Mouse (Mus musculus) midbrain, postnatal 0 days (tissue): ENCODE measurements around the gene Mea1. TPM values are rescaled to one million over a fixed set of nuclear protein-coding genes. Genes with fewer than 3 reads are reported as not detected.
A peak's percentile ranks its signal among the peaks of the same experiment; 100 is the strongest.

Source experiments
- ATAC-seq: fragments of 200-750 bp; cut with Nextera tagmentation; 2 replicates; pipeline ENCODE4 v1.8.0; 2017; ENCODE audit warnings: moderate number of reproducible peaks, mild to moderate bottlenecking, moderate TSS enrichment, moderate library complexity; ENCODE audit not compliant: low FRiP score
- DNase-seq: peaks from one replicate; pipeline ENCODE4 v3.0.0-alpha.2; 2015; ENCODE audit warnings: low spot score
- H3K27ac ChIP-seq: fragments of 300-500 bp; sonication (generic); 2 replicates; pipeline ENCODE4 v1.5.1; 2014; ENCODE audit warnings: low read depth, mild to moderate bottlenecking, low read length, mixed read lengths
- H3K27me3 ChIP-seq: fragments of 300-500 bp; sonication (generic); 2 replicates; pipeline ENCODE4 v1.6.1; 2014; ENCODE audit warnings: low read length, control low read depth, mixed read lengths; ENCODE audit not compliant: insufficient read depth
- H3K36me3 ChIP-seq: fragments of 300-500 bp; sonication (generic); 2 replicates; pipeline ENCODE4 v1.6.1; 2014; ENCODE audit warnings: low read length, control low read depth, mixed read lengths; ENCODE audit not compliant: insufficient read depth
- H3K4me1 ChIP-seq: fragments of 300-500 bp; sonication (generic); 2 replicates; pipeline ENCODE4 v1.6.1; 2014; ENCODE audit warnings: mild to moderate bottlenecking, control low read depth, antibody characterized with exemption, low read length, mixed read lengths; ENCODE audit not compliant: insufficient read depth
- H3K4me2 ChIP-seq: fragments of 300-500 bp; sonication (generic); 2 replicates; pipeline ENCODE4 v1.6.1; 2014; ENCODE audit warnings: low read depth, mild to moderate bottlenecking, low read length, mixed read lengths; ENCODE audit not compliant: poor library complexity, severe bottlenecking
- H3K4me3 ChIP-seq: fragments of 300-500 bp; sonication (generic); 2 replicates; pipeline ENCODE4 v1.5.1; 2014; ENCODE audit warnings: low read depth, mild to moderate bottlenecking, low read length, moderate library complexity
- H3K9ac ChIP-seq: fragments of 300-500 bp; sonication (generic); replicated peaks from 2 replicates; pipeline ENCODE4 v1.6.1; 2014; ENCODE audit warnings: mild to moderate bottlenecking, low read length, moderate library complexity, mixed read lengths; ENCODE audit not compliant: poor library complexity, severe bottlenecking
- H3K9me3 ChIP-seq: fragments of 300-500 bp; sonication (generic); 2 replicates; pipeline ENCODE4 v1.6.1; 2016; ENCODE audit warnings: low read length, control low read depth
- CTCF ChIP-seq: IDR thresholded peaks from 2 replicates; pipeline ENCODE4 v1.5.1; 2016; ENCODE audit warnings: antibody characterized with exemption, mild to moderate bottlenecking
- WGBS: fragments of 180-500 bp; shearing (Covaris S2); extraction: QIAGEN DNeasy Blood & Tissue Kit; methylation state at CpG from one replicate; pipeline ENCODE4 v1.1.7; 2014; 5-methylcytosine and 5-hydroxymethylcytosine counted together
- polyA plus RNA-seq: library from polyadenylated mRNA; unstranded; fragments of >200 nt; fragmentation: Nextera tagmentation; extraction: Ambion mirVana; gene quantifications from 2 replicates; pipeline ENCODE4 v1.2.1, GENCODE M21; 2015
- total RNA-seq: library from RNA; depleted of rRNA; stranded (reverse); fragments of >200 nt; gene quantifications from 2 replicates; pipeline ENCODE4 v1.2.3, GENCODE M21; 2014

The Mea1 gene
- total and polyA plus RNA-seq, 2 experiments from 2014 or later: 171 to 314 TPM

DNA sequence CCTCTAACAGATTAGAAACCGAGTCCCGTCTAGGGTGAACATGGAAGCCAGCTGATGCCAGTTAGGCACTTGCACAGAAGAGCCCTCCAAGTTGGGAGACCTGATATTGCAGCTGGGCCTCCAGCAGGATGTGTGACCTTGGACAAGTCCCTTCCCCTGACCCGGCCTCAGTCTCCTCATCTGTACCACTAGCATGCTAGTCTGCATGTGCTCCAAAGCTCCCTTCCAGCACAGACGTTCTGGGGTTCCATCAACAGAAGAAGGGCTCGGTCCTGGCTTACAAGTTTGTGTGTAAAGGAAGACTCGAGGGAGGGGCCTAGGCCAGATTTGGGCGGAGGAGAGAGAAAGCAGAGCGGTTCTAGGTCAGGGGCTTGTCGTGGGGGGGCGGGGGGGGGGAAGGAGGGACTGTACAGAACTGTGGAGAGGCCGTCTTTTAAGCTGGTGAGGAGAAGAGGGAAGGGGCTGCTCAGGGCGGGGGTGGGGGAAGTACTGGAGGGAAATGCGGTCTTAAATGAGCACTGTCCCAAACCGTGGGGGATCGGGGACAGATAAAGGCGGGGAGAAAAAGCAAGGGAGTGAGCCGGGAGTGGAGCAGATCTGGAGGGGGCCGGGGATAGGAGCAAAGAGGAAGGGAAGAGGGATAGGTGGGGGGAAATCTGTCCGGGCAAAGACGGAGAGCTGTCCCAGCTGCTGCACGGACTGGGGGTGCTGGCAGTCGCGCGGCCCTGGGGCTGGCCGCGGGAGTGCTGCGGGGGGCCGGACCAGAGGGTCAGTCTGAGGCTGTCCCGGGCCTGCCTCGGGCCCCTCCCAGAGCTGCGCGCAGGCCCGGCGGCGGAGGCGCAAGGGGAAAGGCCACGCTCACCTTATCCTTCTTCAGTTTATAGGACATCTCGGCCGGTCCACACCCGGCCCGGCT is 25.6 kb downstream of the Mea1 start:
- Histone ChIP-seq H3K36me3 (peaks cover 7% of the 10 kb centered on the region), H3K9me3 (no peaks in the 10 kb centered on the region), H3K4me1 (peaks cover 17% of the 10 kb centered on the region), H3K4me3 (peak overlapping the region; percentile 92), H3K27ac (peak overlapping the region; percentile 78), H3K27me3 (no peaks in the 10 kb centered on the region), H3K4me2 (peak overlapping the region; percentile 63), H3K9ac (peak overlapping the region; percentile 95)
- DNase-seq (no peak), ATAC-seq (peak; percentile 65; the same call in 1 of the 2 replicates)
- WGBS: 4% methylated on average over 33 of the region's 41 CpGs
- no peak for TF ChIP-seq CTCF

DNA sequence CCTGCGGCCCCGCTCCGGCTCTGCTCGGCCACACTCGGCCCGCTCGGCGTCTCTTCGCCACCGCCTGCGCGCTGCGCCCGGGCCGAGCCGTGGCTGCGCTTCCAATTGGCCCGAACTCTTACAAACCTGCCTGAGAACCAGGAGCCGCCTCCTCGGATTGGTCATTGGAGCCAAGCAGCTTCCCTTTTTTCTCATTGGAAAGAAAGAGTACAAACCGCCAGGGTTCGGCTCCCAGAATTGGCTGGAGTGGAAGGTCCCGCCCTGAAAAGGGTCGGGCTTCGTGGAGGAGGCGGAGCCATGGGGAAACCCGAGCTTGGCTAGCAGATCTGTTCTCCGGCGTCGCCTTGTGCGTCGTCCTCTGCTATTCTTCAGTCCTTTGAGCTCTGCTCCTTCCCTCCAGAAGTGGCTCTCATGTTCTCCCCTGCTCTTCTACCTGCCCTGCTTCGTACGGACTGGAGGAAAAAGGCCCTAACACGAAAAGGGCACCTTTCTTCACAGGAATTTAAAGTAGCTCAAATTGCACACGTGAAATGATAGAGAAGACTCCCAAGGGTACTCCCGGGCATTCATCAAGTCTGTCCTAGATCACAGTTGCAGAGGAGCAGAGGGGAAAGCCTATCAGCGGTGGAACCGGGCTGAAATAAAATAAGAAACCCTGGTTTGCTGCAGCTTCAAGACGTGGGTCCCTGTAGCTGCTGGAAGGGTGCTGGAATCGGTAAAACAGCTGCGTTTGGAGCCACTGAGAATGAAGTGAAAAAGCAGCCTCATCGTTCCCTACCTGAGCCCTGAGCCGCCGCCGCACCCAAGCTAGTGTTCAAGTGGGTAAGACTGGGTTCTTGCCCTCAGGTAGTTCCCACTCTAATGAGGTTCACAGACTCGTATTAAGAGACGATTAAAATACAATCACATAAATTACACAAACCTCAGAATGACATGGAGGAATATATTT is 26.6 kb downstream of the Mea1 start, which contains the start of gene Ppp2r5d:
Gene Ppp2r5d (minus strand): TSS at position 225 of the 949 bp plus-strand sequence.
- Histone ChIP-seq H3K4me2 (peak within 1 kb of the TSS; percentile 74), H3K4me1 (peaks cover 17% of the 10 kb centered on the region), H3K4me3 (peak within 1 kb of the TSS; percentile 92), H3K27me3 (no peaks in the 10 kb centered on the region), H3K36me3 (no peaks in the 10 kb centered on the region), H3K9ac (peak within 1 kb of the TSS; percentile 95), H3K9me3 (no peaks in the 10 kb centered on the region), H3K27ac (peak within 1 kb of the TSS; percentile 85)
- peak; percentile 21 for TF ChIP-seq CTCF
- 1% methylated on average over 48 of the region's 48 CpGs for WGBS
- ATAC-seq: peak; percentile 95
- peak; percentile 99 for DNase-seq

DNA sequence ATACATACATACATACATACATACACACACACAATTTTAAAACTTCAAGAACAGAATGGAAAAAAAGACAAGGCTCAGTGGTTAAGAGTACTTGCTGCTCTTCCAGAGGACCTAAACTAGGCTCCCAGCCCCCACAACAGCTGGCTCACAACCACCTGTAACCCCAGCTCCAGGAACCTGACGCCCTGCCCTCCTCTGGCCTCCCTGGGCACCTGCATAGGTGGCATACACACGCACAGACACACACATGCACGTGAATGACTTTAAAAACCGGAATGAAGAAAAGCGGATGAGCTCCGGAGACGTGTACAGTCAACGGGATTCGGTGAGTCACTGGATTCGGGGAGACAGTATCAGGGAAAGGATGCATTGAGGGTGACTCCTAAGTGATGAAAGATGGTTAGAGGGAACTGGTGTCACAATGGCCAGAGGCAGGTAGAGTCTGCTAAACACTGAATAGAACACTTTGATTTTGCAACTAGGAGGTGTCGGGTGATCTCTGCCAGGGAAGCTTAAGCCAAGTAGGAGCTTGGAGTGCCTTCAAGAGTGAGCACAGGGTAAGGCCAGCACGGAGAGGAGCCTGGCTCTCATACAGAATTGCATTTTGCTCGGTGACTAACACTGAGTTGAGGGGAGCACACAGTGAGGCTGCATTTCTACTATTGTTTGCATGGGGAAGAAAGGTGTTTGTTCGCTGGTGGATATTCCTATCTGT is 27.9 kb downstream of the Mea1 start:
- H3K27ac ChIP-seq: no peak overlapping the region
- WGBS: 94% methylated on average over 14 of the region's 14 CpGs
- no peak overlapping the region for H3K4me2 ChIP-seq
- DNase-seq (no peak), ATAC-seq (no peak)
- H3K4me1 ChIP-seq: peaks cover 17% of the 10 kb centered on the region
- H3K36me3 ChIP-seq: no peaks in the 10 kb centered on the region
- H3K9me3 ChIP-seq: no peaks in the 10 kb centered on the region
- no peak overlapping the region for H3K9ac ChIP-seq
- TF ChIP-seq CTCF: no peak
- no peaks in the 10 kb centered on the region for H3K27me3 ChIP-seq
- H3K4me3 ChIP-seq: no peak overlapping the region

DNA sequence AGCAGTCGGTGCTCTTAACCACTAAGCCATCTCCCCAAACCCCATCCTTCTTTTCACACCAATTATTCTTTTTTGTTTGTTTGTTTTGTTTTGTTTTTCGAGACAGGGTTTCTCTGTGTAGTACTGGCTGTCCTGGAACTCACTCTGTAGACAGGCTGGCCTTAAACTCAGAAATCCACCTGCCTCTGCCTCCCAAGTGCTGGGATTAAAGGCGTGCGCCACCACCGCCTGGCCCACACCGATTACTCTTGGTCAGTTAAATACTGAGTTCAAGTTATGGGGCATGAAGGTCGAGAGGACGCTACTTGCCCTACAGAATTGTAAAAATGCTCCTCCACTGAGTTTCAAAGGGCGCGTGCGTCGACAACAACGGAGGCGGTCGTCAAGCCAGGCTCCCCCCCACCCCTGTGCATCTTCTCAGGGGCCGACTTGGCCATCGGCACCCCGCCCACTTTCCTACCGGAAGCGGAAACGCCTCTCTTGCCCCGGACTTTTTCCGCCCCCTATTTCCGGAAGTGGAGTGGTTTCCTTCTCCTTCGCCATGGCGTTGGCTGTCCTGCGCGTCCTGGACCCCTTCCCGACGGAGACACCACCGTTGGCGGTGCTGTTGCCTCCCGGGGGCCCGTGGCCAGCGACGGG is 32.5 kb downstream of the Mea1 start, which contains the start of gene Pex6:
Gene Pex6 (plus strand): TSS at position 505 of the 639 bp plus-strand sequence.
- Histone ChIP-seq H3K27me3 (no peaks in the 10 kb centered on the region), H3K27ac (peak within 1 kb of the TSS; percentile 77), H3K4me3 (peak within 1 kb of the TSS; percentile 97), H3K9ac (peak within 1 kb of the TSS; percentile 89), H3K36me3 (peaks cover 16% of the 10 kb centered on the region), H3K9me3 (no peaks in the 10 kb centered on the region), H3K4me2 (peak within 1 kb of the TSS; percentile 100), H3K4me1 (peaks cover 9% of the 10 kb centered on the region)
- ATAC-seq (peak; percentile 92), DNase-seq (peak; percentile 96)
- 7% methylated on average over 35 of the region's 36 CpGs for WGBS
- peak; percentile 42 for TF ChIP-seq CTCF
